In the genomic region with DNA sequence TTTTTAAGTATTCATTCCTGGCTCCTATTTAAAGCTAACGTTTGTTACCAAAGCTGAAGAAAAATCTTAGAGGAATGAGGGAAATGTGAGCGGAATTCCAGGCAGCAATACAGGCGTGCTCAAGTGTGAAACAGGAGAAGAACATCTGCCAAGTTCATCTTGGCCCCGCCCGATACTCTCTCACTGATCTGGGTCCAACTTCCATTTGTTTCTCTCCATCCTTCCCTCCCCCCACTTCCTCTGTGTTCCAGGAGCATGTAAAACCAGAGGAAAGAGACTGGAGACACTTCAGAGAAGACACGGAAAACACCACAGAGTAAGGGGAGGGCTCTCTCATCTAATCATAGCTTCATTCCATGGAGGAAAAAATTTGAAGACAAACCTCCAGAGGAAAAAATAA, we compare ENCODE assay signal across 8 mouse cellular contexts.
DNase-seq lines count a peak whose midpoint lies in the region; ATAC-seq lines count a peak whose summit lies in the region.

No protein-coding gene starts in this region.

- no peaks in the 10 kb centered on the region for H3K9me3 ChIP-seq in hindbrain, embryonic 16.5 days (ENCODE audit: control insufficient read depth, low read length)

- DNase-seq in cerebellum, postnatal 14 days = peak; percentile 19 to 36
- DNase-seq in cerebellum, adult 18-20 months = no peak
- peak; percentile 23 for DNase-seq in urinary bladder, postnatal 14 days (ENCODE audit: low spot score)
- no peak for DNase-seq in urinary bladder, adult 2 months (ENCODE audit: low spot score)
- DNase-seq in kidney, postnatal 36 days = peak; percentile 73 to 83
- DNase-seq in c-Kit-positive CD71-positive TER-119-positive erythroid progenitor cells, embryonic 14.5 days (ENCODE audit: low spot score) = no peak
- DNase-seq in spleen, postnatal 10 days (ENCODE audit: low spot score in 2 of 2) = no peak

- no peak overlapping the region for H3K27ac ChIP-seq in hindbrain, embryonic 16.5 days (ENCODE audit: low read depth, low read length)

- no peaks in the 10 kb centered on the region for H3K4me1 ChIP-seq in hindbrain, embryonic 16.5 days (ENCODE audit: control insufficient read depth, insufficient read depth, low read depth, low read length)

- no peaks in the 10 kb centered on the region for H3K27me3 ChIP-seq in hindbrain, embryonic 16.5 days (replicated peaks; ENCODE audit: control insufficient read depth, insufficient read depth, low read length)

- H3K4me3 ChIP-seq in hindbrain, embryonic 16.5 days (ENCODE audit: low read length) = no peak overlapping the region

- H3K9ac ChIP-seq in hindbrain, embryonic 16.5 days (ENCODE audit: low read depth, low read length) = no peak overlapping the region

- 55% methylated on average over 6 of the region's 6 CpGs for WGBS in hindbrain, embryonic 16.5 days

- no peak for ATAC-seq in hindbrain, embryonic 16.5 days

- H3K4me2 ChIP-seq in hindbrain, embryonic 16.5 days (ENCODE audit: low read length) = no peak overlapping the region

- no peaks in the 10 kb centered on the region for H3K36me3 ChIP-seq in hindbrain, embryonic 16.5 days (ENCODE audit: control insufficient read depth, insufficient read depth, low read length)

Comparison
In these comparisons a context has a peak if more than half of its experiments do, and no peak if none do; other contexts are left out.
1. DNase-seq: peak in cerebellum, postnatal 14 days (2 of 2), urinary bladder, postnatal 14 days (single experiment) and kidney, postnatal 36 days (2 of 2); none in cerebellum, adult 18-20 months (0 of 2), urinary bladder, adult 2 months (single experiment), c-Kit-positive CD71-positive TER-119-positive erythroid progenitor cells, embryonic 14.5 days (single experiment) and spleen, postnatal 10 days (0 of 2).